Mouse (Mus musculus) CH12.LX (cell line): ENCODE measurements around the gene Ehmt2. TPM values are rescaled to one million over a fixed set of nuclear protein-coding genes. Genes with fewer than 3 reads are reported as not detected.

Experiments used
- DNase-seq: peaks from one replicate; pipeline ENCODE4 v3.0.0-alpha.2; 2013; ENCODE audit errors: extremely low read depth
- H3K27ac ChIP-seq: 2 replicates; pipeline ENCODE4 v1.5.1; 2012; ENCODE audit warnings: low read depth, mild to moderate bottlenecking, control low read depth, moderate library complexity; ENCODE audit not compliant: insufficient read depth
- H3K27me3 ChIP-seq: replicated peaks from 2 replicates; pipeline ENCODE3; 2012; ENCODE audit warnings: inconsistent platforms
- H3K36me3 ChIP-seq, 2 experiments: replicated peaks in 1 of 2; 2 replicates each; pipeline versions ENCODE3 to v1.6.1; 2012; ENCODE audit warnings: inconsistent platforms in 1 of 2, low read length in 1 of 2, mild to moderate bottlenecking in 1 of 2, mixed read lengths in 1 of 2, moderate library complexity in 1 of 2; ENCODE audit not compliant: control insufficient read depth in 1 of 2, insufficient read depth in 1 of 2
- H3K4me1 ChIP-seq, 2 experiments: 2 replicates each; pipeline ENCODE4 v1.6.1; 2012; ENCODE audit warnings: inconsistent platforms in 1 of 2, moderate library complexity in 1 of 2; ENCODE audit not compliant: insufficient read depth in 2 of 2, control insufficient read depth in 1 of 2
- H3K4me2 ChIP-seq: 2 replicates; pipeline ENCODE4 v1.6.1; 2012; ENCODE audit warnings: low read depth, mild to moderate bottlenecking, control low read depth; ENCODE audit not compliant: poor library complexity, insufficient read depth, severe bottlenecking
- H3K4me3 ChIP-seq, 3 experiments: fragments of 150-350 bp in 1 of 3; sonication (generic) in 1 of 3; replicated peaks in 1 of 3; 2 replicates each; pipeline versions ENCODE3 to v1.5.1; 2011 to 2012; ENCODE audit warnings: low read depth in 2 of 3, low read length in 2 of 3, mild to moderate bottlenecking in 2 of 3, moderate library complexity in 2 of 3, control low read depth in 1 of 3, improper control_type of control experiment in 1 of 3, inconsistent platforms in 1 of 3, mixed read lengths in 1 of 3; ENCODE audit not compliant: poor library complexity in 1 of 3
- H3K79me2 ChIP-seq: replicated peaks from 2 replicates; pipeline ENCODE4 v1.6.1; 2012; ENCODE audit warnings: mild to moderate bottlenecking, moderate library complexity; ENCODE audit not compliant: control insufficient read depth, poor library complexity, insufficient read depth, severe bottlenecking; ENCODE audit errors: extremely low read depth
- H3K9ac ChIP-seq: 2 replicates; pipeline ENCODE4 v1.6.1; 2012; ENCODE audit warnings: low read depth, mild to moderate bottlenecking, control low read depth, moderate library complexity; ENCODE audit not compliant: insufficient read depth
- H3K9me3 ChIP-seq: replicated peaks from 2 replicates; pipeline ENCODE3; 2012; ENCODE audit warnings: low read length, inconsistent platforms, mixed read lengths
- BHLHE40 ChIP-seq: IDR thresholded peaks from 2 replicates; pipeline ENCODE4 v1.6.1; 2011; ENCODE audit warnings: mild to moderate bottlenecking, low read depth, low read length, improper control_type of control experiment
- CHD2 ChIP-seq: IDR thresholded peaks from 2 replicates; pipeline ENCODE4 v1.6.1; 2011; ENCODE audit warnings: low read length, improper control_type of control experiment
- CTCF ChIP-seq, 2 experiments: IDR thresholded peaks in 1 of 2; conservative IDR thresholded peaks in 1 of 2; 2 replicates each; pipeline ENCODE4 v1.5.1; 2011 to 2012; ENCODE audit warnings: low read depth in 2 of 2, low read length in 2 of 2, improper control_type of control experiment in 1 of 2, inconsistent platforms in 1 of 2, mild to moderate bottlenecking in 1 of 2, moderate library complexity in 1 of 2
- HCFC1 ChIP-seq: IDR thresholded peaks from 2 replicates; pipeline ENCODE4 v1.6.1; 2012; ENCODE audit warnings: low read depth, mild to moderate bottlenecking, inconsistent platforms, low read length, improper control_type of control experiment
- IRF4 ChIP-seq: IDR thresholded peaks from 2 replicates; pipeline ENCODE4 v1.6.1; 2014; ENCODE audit warnings: low read depth, mild to moderate bottlenecking, inconsistent platforms, low read length, improper control_type of control experiment
- JUN ChIP-seq: IDR thresholded peaks from 2 replicates; pipeline ENCODE4 v1.6.1; 2011; ENCODE audit warnings: low read depth, mild to moderate bottlenecking, low read length, improper control_type of control experiment, moderate library complexity; ENCODE audit not compliant: insufficient read depth
- MAZ ChIP-seq: IDR thresholded peaks from 2 replicates; pipeline ENCODE4 v1.6.1; 2012; ENCODE audit warnings: low read depth, mild to moderate bottlenecking, inconsistent platforms, low read length, improper control_type of control experiment, moderate library complexity
- MEF2A ChIP-seq: IDR thresholded peaks from 2 replicates; pipeline ENCODE4 v1.6.1; 2014; ENCODE audit warnings: low read depth, mild to moderate bottlenecking, inconsistent platforms, low read length, improper control_type of control experiment, borderline replicate concordance
- MYC ChIP-seq: IDR thresholded peaks from 2 replicates; pipeline ENCODE4 v1.6.1; 2011; ENCODE audit warnings: low read depth, mild to moderate bottlenecking, improper control_type of control experiment, low read length
- NELFE ChIP-seq: IDR thresholded peaks from 2 replicates; pipeline ENCODE4 v1.6.1; 2011; ENCODE audit warnings: low read depth, low read length, improper control_type of control experiment
- NRF1 ChIP-seq: IDR thresholded peaks from 2 replicates; pipeline ENCODE4 v1.6.1; 2014; ENCODE audit warnings: low read depth, mild to moderate bottlenecking, inconsistent platforms, low read length, improper control_type of control experiment, moderate library complexity
- POLR2A ChIP-seq: IDR thresholded peaks from 2 replicates; pipeline ENCODE4 v1.6.1; 2011; ENCODE audit warnings: low read depth, mild to moderate bottlenecking, improper control_type of control experiment, low read length
- POLR2AphosphoS2 ChIP-seq: IDR thresholded peaks from 2 replicates; pipeline ENCODE4 v1.6.1; 2011; ENCODE audit warnings: low read depth, low read length, improper control_type of control experiment
- RAD21 ChIP-seq: IDR thresholded peaks from 2 replicates; pipeline ENCODE4 v1.6.1; 2011; ENCODE audit warnings: low read depth, mild to moderate bottlenecking, low read length, improper control_type of control experiment, moderate library complexity
- SIN3A ChIP-seq: IDR thresholded peaks from 2 replicates; pipeline ENCODE4 v1.6.1; 2012; ENCODE audit warnings: low read length, improper control_type of control experiment, inconsistent platforms
- SMC3 ChIP-seq: IDR thresholded peaks from 2 replicates; pipeline ENCODE4 v1.6.1; 2011; ENCODE audit warnings: low read depth, low read length, improper control_type of control experiment
- TBP ChIP-seq: conservative IDR thresholded peaks from 2 replicates; pipeline ENCODE4 v1.6.1; 2011; ENCODE audit warnings: low read depth, low read length, improper control_type of control experiment
- TCF12 ChIP-seq: IDR thresholded peaks from 2 replicates; pipeline ENCODE4 v1.6.1; 2014; ENCODE audit warnings: low read depth, mild to moderate bottlenecking, inconsistent platforms, low read length, improper control_type of control experiment
- UBTF ChIP-seq: IDR thresholded peaks from 2 replicates; pipeline ENCODE4 v1.6.1; 2012; ENCODE audit warnings: low read depth, mild to moderate bottlenecking, inconsistent platforms, low read length, improper control_type of control experiment, moderate library complexity
- USF1 ChIP-seq: IDR thresholded peaks from 2 replicates; pipeline ENCODE4 v1.6.1; 2014; ENCODE audit warnings: low read depth, mild to moderate bottlenecking, inconsistent platforms, low read length, improper control_type of control experiment
- USF2 ChIP-seq: conservative IDR thresholded peaks from 2 replicates; pipeline ENCODE4 v1.6.1; 2011; ENCODE audit warnings: low read depth, low read length, improper control_type of control experiment
- ZC3H11A ChIP-seq: IDR thresholded peaks from 2 replicates; pipeline ENCODE4 v1.6.1; 2012; ENCODE audit warnings: low read depth, mild to moderate bottlenecking, inconsistent platforms, low read length, improper control_type of control experiment
- ZNF384 ChIP-seq: IDR thresholded peaks from 2 replicates; pipeline ENCODE4 v1.6.1; 2012; ENCODE audit warnings: low read depth, low read length, improper control_type of control experiment, inconsistent platforms
- dilution Hi-C: fragments of 300-500 bp; cut with MboI; formaldehyde crosslinking; loops from 2 replicates; pipeline ENCODE4 v1.14.3; 2020; ENCODE audit warnings: low sequenced_read_pairs; ENCODE audit not compliant: extremely low pct_unique_long_range_greater_than_20kb, extremely low pct_ligation_motif_present
- in situ Hi-C: fragments of 300-500 bp; cut with MboI; formaldehyde crosslinking; loops from 3 replicates; pipeline ENCODE4 v1.14.3; 2019; ENCODE audit warnings: low sequenced_read_pairs, low pct_ligation_motif_present, low pct_unique_long_range_greater_than_20kb, mixed read lengths
- polyA plus RNA-seq: library from polyadenylated mRNA; unstranded; fragments of >175 nt; gene quantifications from 2 replicates; pipeline ENCODE4 v1.2.1, GENCODE M21; 2012; ENCODE audit warnings: low read depth; ENCODE audit not compliant: insufficient read length
- total RNA-seq, 2 experiments: library from RNA; depleted of rRNA; stranded (reverse); fragments of 300-350 nt in 1 of 2; fragments of >200 nt in 1 of 2; gene quantifications; 2 replicates each; pipeline ENCODE4 v1.2.3; 2012 to 2014

The Ehmt2 gene
- total and polyA plus RNA-seq, 3 experiments = 73.5 to 150 (median 113) TPM

DNA sequence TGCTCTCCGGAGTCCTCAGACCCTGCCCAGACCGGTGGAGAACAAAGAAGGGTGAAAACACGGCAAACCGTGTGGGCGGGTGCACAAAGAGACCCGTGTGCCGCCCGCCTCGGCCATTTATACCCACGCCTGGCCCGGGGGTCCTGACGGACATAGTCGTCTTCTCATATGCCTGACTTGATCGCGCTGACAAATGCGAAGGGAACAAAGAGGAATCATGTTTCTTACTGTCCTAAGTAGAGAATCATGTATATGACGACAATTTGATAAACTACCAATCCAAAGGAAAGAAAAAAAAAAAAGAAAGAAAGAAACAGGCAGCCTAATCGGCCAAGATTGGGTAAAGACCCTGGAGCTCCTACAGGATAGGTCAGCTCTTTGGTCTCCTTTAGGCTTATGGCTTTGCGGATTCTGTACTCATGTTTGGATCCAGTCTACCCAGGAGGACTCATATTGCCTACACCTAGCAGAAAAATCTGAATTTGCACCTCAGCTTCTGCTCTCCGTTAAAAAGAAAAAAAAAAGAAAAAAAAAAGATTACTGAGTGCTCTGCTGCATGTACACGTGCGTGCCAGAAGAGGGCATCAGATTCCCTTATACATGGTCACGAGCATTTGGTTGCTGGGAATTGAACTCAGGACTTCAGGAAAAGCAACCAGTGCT, 54.2 kb downstream of the Ehmt2 start (continued):
- peak; percentile 78; the same call in 1 of the 2 replicates for TF ChIP-seq SIN3A
- TF ChIP-seq SMC3 = peak; percentile 53
- no peak for TF ChIP-seq JUN
- no peak for TF ChIP-seq USF1
- TF ChIP-seq TCF12 = peak; percentile 95
- peak; percentile 98 for TF ChIP-seq TBP

DNA sequence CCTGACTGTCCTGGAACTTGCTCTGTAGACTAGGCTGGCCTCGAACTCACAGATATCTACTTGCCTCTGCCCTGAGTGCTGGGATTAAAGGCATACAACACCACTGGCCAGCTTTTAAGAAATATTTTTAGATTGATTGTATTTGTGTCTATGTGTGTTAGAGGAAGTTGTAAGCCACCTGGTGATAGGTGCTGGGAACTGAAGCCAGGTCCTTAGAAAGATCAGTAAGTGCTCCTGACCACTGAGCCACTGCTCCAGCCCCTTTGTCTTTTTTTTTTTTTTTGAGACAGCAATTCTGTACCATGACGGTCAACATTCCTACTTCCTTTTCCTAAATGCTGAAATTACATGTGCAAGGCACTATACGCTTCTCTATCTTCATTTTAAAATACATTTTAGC, 55.0 kb downstream of the Ehmt2 start:
- Histone ChIP-seq H3K27me3 (no peaks in the 10 kb centered on the region), H3K4me3 (peak overlapping the region in 1 of 3 experiments; percentile 98), H3K9ac (peak overlapping the region; percentile 92; the same call in 1 of the 2 replicates), H3K4me2 (no peak overlapping the region), H3K79me2 (peaks cover 19% of the 10 kb centered on the region), H3K27ac (no peak overlapping the region), H3K36me3 (peaks cover 15 to 29% of the 10 kb centered on the region in 2 experiments), H3K9me3 (no peaks in the 10 kb centered on the region), H3K4me1 (peaks cover 10 to 19% of the 10 kb centered on the region in 2 experiments; a peak in 3 of 4 replicates)
- TF ChIP-seq BHLHE40 (no peak), MEF2A (no peak), POLR2AphosphoS2 (no peak), USF2 (no peak), IRF4 (no peak), RAD21 (no peak), CTCF (conservative IDR thresholded peaks at IDR 0.05 in 1 of 2, IDR thresholded peaks at IDR 0.05 in 1 of 2; ENCODE audit: low read depth in 2 of 2, low read length in 2 of 2) (peak in 1 of 2 experiments; percentile 12; a peak in 1 of 4 replicates), NELFE (no peak), CHD2 (no peak), POLR2A (no peak), ZNF384 (peak; percentile 52), MAZ (no peak), HCFC1 (no peak)
- dilution Hi-C loops = no loop called here
- DNase-seq = peak; percentile 49
- in situ Hi-C loops = no loop called here

DNA sequence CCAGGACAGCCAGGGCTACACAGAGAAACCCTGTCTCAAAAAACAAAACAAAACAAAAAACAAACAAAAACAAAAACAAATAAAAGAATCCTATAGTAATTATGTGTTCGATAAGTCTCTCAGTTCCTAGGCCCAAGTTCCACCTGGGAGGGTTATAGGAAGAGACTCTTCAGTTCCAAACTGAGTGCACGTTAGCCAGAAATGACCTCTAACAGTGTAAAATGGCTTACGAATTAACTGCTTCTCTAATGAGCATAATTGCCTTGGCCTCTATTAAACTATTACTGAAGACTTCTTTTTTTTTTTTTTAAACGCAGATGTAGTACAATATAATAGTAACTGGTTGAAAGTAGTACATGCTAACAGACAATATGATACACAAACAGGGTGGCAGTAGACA, 55.6 kb downstream of the Ehmt2 start:
- Histone ChIP-seq H3K4me3 (no peak overlapping the region), H3K4me1 (peaks cover 10 to 19% of the 10 kb centered on the region in 2 experiments; a peak in 3 of 4 replicates), H3K27ac (no peak overlapping the region), H3K27me3 (no peaks in the 10 kb centered on the region), H3K4me2 (no peak overlapping the region), H3K9ac (no peak overlapping the region), H3K9me3 (no peaks in the 10 kb centered on the region), H3K79me2 (peaks cover 19% of the 10 kb centered on the region), H3K36me3 (peaks cover 15 to 25% of the 10 kb centered on the region in 2 experiments)
- in situ Hi-C loops (no loop called here), dilution Hi-C loops (no loop called here)
- no peak for DNase-seq
- TF ChIP-seq ZC3H11A (no peak), MYC (no peak), NRF1 (no peak), UBTF (no peak)
